Mouse (Mus musculus) CH12.LX (cell line): ENCODE measurements at regions not wholly inside any gene's neighbourhood (a gene's known extent, or its start where the extent isn't known, plus 50 kb on each side); places are given as distances from the start of the nearest gene placed in this dataset.

Source experiments
- DNase-seq: peaks from one replicate; pipeline ENCODE4 v3.0.0-alpha.2; 2013; ENCODE audit errors: extremely low read depth
- H3K27ac ChIP-seq: 2 replicates; pipeline ENCODE4 v1.5.1; 2012; ENCODE audit warnings: low read depth, mild to moderate bottlenecking, control low read depth, moderate library complexity; ENCODE audit not compliant: insufficient read depth
- H3K27me3 ChIP-seq: replicated peaks from 2 replicates; pipeline ENCODE3; 2012; ENCODE audit warnings: inconsistent platforms
- H3K36me3 ChIP-seq, 2 experiments: replicated peaks in 1 of 2; 2 replicates each; pipeline versions ENCODE3 to v1.6.1; 2012; ENCODE audit warnings: inconsistent platforms in 1 of 2, low read length in 1 of 2, mild to moderate bottlenecking in 1 of 2, mixed read lengths in 1 of 2, moderate library complexity in 1 of 2; ENCODE audit not compliant: control insufficient read depth in 1 of 2, insufficient read depth in 1 of 2
- H3K4me1 ChIP-seq, 2 experiments: 2 replicates each; pipeline ENCODE4 v1.6.1; 2012; ENCODE audit warnings: inconsistent platforms in 1 of 2, moderate library complexity in 1 of 2; ENCODE audit not compliant: insufficient read depth in 2 of 2, control insufficient read depth in 1 of 2
- H3K4me2 ChIP-seq: 2 replicates; pipeline ENCODE4 v1.6.1; 2012; ENCODE audit warnings: low read depth, mild to moderate bottlenecking, control low read depth; ENCODE audit not compliant: poor library complexity, insufficient read depth, severe bottlenecking
- H3K4me3 ChIP-seq, 3 experiments: fragments of 150-350 bp in 1 of 3; sonication (generic) in 1 of 3; replicated peaks in 1 of 3; 2 replicates each; pipeline versions ENCODE3 to v1.5.1; 2011 to 2012; ENCODE audit warnings: low read depth in 2 of 3, low read length in 2 of 3, mild to moderate bottlenecking in 2 of 3, moderate library complexity in 2 of 3, control low read depth in 1 of 3, improper control_type of control experiment in 1 of 3, inconsistent platforms in 1 of 3, mixed read lengths in 1 of 3; ENCODE audit not compliant: poor library complexity in 1 of 3
- H3K79me2 ChIP-seq: replicated peaks from 2 replicates; pipeline ENCODE4 v1.6.1; 2012; ENCODE audit warnings: mild to moderate bottlenecking, moderate library complexity; ENCODE audit not compliant: control insufficient read depth, poor library complexity, insufficient read depth, severe bottlenecking; ENCODE audit errors: extremely low read depth
- H3K9ac ChIP-seq: 2 replicates; pipeline ENCODE4 v1.6.1; 2012; ENCODE audit warnings: low read depth, mild to moderate bottlenecking, control low read depth, moderate library complexity; ENCODE audit not compliant: insufficient read depth
- H3K9me3 ChIP-seq: replicated peaks from 2 replicates; pipeline ENCODE3; 2012; ENCODE audit warnings: low read length, inconsistent platforms, mixed read lengths
- E2F4 ChIP-seq: IDR thresholded peaks from 2 replicates; pipeline ENCODE4 v1.6.1; 2011; ENCODE audit warnings: low read depth, low read length, improper control_type of control experiment; ENCODE audit not compliant: insufficient replicate concordance
- EP300 ChIP-seq: IDR thresholded peaks from 2 replicates; pipeline ENCODE4 v1.6.1; 2011; ENCODE audit warnings: low read length, improper control_type of control experiment
- ETS1 ChIP-seq: conservative IDR thresholded peaks from 2 replicates; pipeline ENCODE4 v1.6.1; 2012; ENCODE audit warnings: low read depth, mild to moderate bottlenecking, inconsistent platforms, low read length, improper control_type of control experiment, moderate library complexity
- JUN ChIP-seq: IDR thresholded peaks from 2 replicates; pipeline ENCODE4 v1.6.1; 2011; ENCODE audit warnings: low read depth, mild to moderate bottlenecking, low read length, improper control_type of control experiment, moderate library complexity; ENCODE audit not compliant: insufficient read depth
- MAFK ChIP-seq: IDR thresholded peaks from 2 replicates; pipeline ENCODE4 v1.6.1; 2011; ENCODE audit warnings: low read length, improper control_type of control experiment; ENCODE audit not compliant: insufficient replicate concordance
- MAZ ChIP-seq: IDR thresholded peaks from 2 replicates; pipeline ENCODE4 v1.6.1; 2012; ENCODE audit warnings: low read depth, mild to moderate bottlenecking, inconsistent platforms, low read length, improper control_type of control experiment, moderate library complexity
- MEF2A ChIP-seq: IDR thresholded peaks from 2 replicates; pipeline ENCODE4 v1.6.1; 2014; ENCODE audit warnings: low read depth, mild to moderate bottlenecking, inconsistent platforms, low read length, improper control_type of control experiment, borderline replicate concordance
- NRF1 ChIP-seq: IDR thresholded peaks from 2 replicates; pipeline ENCODE4 v1.6.1; 2014; ENCODE audit warnings: low read depth, mild to moderate bottlenecking, inconsistent platforms, low read length, improper control_type of control experiment, moderate library complexity
- POLR2A ChIP-seq: IDR thresholded peaks from 2 replicates; pipeline ENCODE4 v1.6.1; 2011; ENCODE audit warnings: low read depth, mild to moderate bottlenecking, improper control_type of control experiment, low read length
- RAD21 ChIP-seq: IDR thresholded peaks from 2 replicates; pipeline ENCODE4 v1.6.1; 2011; ENCODE audit warnings: low read depth, mild to moderate bottlenecking, low read length, improper control_type of control experiment, moderate library complexity
- TBP ChIP-seq: conservative IDR thresholded peaks from 2 replicates; pipeline ENCODE4 v1.6.1; 2011; ENCODE audit warnings: low read depth, low read length, improper control_type of control experiment
- TCF12 ChIP-seq: IDR thresholded peaks from 2 replicates; pipeline ENCODE4 v1.6.1; 2014; ENCODE audit warnings: low read depth, mild to moderate bottlenecking, inconsistent platforms, low read length, improper control_type of control experiment
- UBTF ChIP-seq: IDR thresholded peaks from 2 replicates; pipeline ENCODE4 v1.6.1; 2012; ENCODE audit warnings: low read depth, mild to moderate bottlenecking, inconsistent platforms, low read length, improper control_type of control experiment, moderate library complexity
- ZKSCAN1 ChIP-seq: IDR thresholded peaks from 2 replicates; pipeline ENCODE4 v1.6.1; 2012; ENCODE audit warnings: low read depth, inconsistent platforms, low read length, improper control_type of control experiment, borderline replicate concordance
- ZMIZ1 ChIP-seq: IDR thresholded peaks from 2 replicates; pipeline ENCODE4 v1.6.1; 2012; ENCODE audit warnings: low read depth, mild to moderate bottlenecking, inconsistent platforms, low read length, improper control_type of control experiment
- ZNF384 ChIP-seq: IDR thresholded peaks from 2 replicates; pipeline ENCODE4 v1.6.1; 2012; ENCODE audit warnings: low read depth, low read length, improper control_type of control experiment, inconsistent platforms
- dilution Hi-C: fragments of 300-500 bp; cut with MboI; formaldehyde crosslinking; loops from 2 replicates; pipeline ENCODE4 v1.14.3; 2020; ENCODE audit warnings: low sequenced_read_pairs; ENCODE audit not compliant: extremely low pct_unique_long_range_greater_than_20kb, extremely low pct_ligation_motif_present
- in situ Hi-C: fragments of 300-500 bp; cut with MboI; formaldehyde crosslinking; loops from 3 replicates; pipeline ENCODE4 v1.14.3; 2019; ENCODE audit warnings: low sequenced_read_pairs, low pct_ligation_motif_present, low pct_unique_long_range_greater_than_20kb, mixed read lengths

GRCm38 (mm10) chr4:103421541-103421951 lies 107.9 kb downstream of the Oma1 start:
- DNase-seq: no peak
- in situ Hi-C loops: no loop called here
- no peaks in the 10 kb centered on the region for H3K36me3 ChIP-seq
- no peak overlapping the region for H3K4me2 ChIP-seq
- peaks cover 30% of the 10 kb centered on the region for H3K27me3 ChIP-seq
- H3K27ac ChIP-seq: no peak overlapping the region
- no peaks in the 10 kb centered on the region for H3K79me2 ChIP-seq
- TF ChIP-seq E2F4 (no peak), MEF2A (no peak), UBTF (no peak), NRF1 (no peak), MAFK (no peak), ZMIZ1 (no peak), MAZ (no peak), ZKSCAN1 (no peak), RAD21 (no peak)
- no peak overlapping the region for H3K4me3 ChIP-seq
- H3K9me3 ChIP-seq: no peaks in the 10 kb centered on the region
- dilution Hi-C loops: no loop called here
- no peaks in the 10 kb centered on the region for H3K4me1 ChIP-seq
- H3K9ac ChIP-seq: no peak overlapping the region

GRCm38 (mm10) chr4:103441383-103441782 lies 127.8 kb downstream of the Oma1 start:
- H3K4me2 ChIP-seq: no peak overlapping the region
- H3K4me3 ChIP-seq: no peak overlapping the region
- TF ChIP-seq TBP: no peak
- no peak for TF ChIP-seq MEF2A
- no peak for TF ChIP-seq UBTF
- TF ChIP-seq POLR2A: no peak
- no peak for TF ChIP-seq ZNF384
- TF ChIP-seq ETS1: no peak
- no peak for TF ChIP-seq TCF12
- TF ChIP-seq EP300: no peak
- no peak for TF ChIP-seq ZKSCAN1
- TF ChIP-seq JUN: no peak
- no peak for TF ChIP-seq ZMIZ1
- no peak for TF ChIP-seq NRF1
- peaks cover 2% of the 10 kb centered on the region for H3K27me3 ChIP-seq
- 0 out of 4 replicates have a peak, but pooled peaks cover 0 to 2% of the 10 kb centered on the region in 2 experiments for H3K4me1 ChIP-seq
- H3K9ac ChIP-seq: no peak overlapping the region
- no peak overlapping the region for H3K27ac ChIP-seq
- dilution Hi-C loops: no loop called here
- no peak for DNase-seq
- H3K79me2 ChIP-seq: no peaks in the 10 kb centered on the region
- in situ Hi-C loops: no loop called here
- H3K36me3 ChIP-seq: no peaks in the 10 kb centered on the region
- no peaks in the 10 kb centered on the region for H3K9me3 ChIP-seq
